Mouse (Mus musculus): ENCODE measurements around the gene Arhgef26. TPM values are rescaled to one million over a fixed set of nuclear protein-coding genes. Genes with fewer than 3 reads are reported as not detected.
A peak's percentile ranks its signal among the peaks of the same experiment; 100 is the strongest.

Gene Arhgef26
- total and polyA plus RNA-seq, 3 experiments, result 0.16 TPM; not detected in 2

- peak overlapping the region; percentile 97 for H3K4me3 ChIP-seq (ENCODE audit: low read depth, low read length)
Observed at GRCm38 (mm10) chr3:62505166-62505900, 167.2 kb downstream of the Arhgef26 start.

GRCm38 (mm10) chr3:62506488-62507205 is 168.5 kb downstream of the Arhgef26 start, which contains the start of gene Dhx36:
Gene Dhx36, minus strand, starts transcription at chr3:62507004.
- ATAC-seq (ENCODE audit: extremely low read depth, insufficient number of reproducible peaks, low FRiP score, poor library complexity, severe bottlenecking), result peak; percentile 98
- Histone ChIP-seq H3K9me3 (replicated peaks) (no peaks in the 10 kb centered on the region), H3K4me1 (ENCODE audit: insufficient read depth, low read depth, low read length) (peaks cover 15% of the 10 kb centered on the region), H3K36me3 (replicated peaks) (peaks cover 5% of the 10 kb centered on the region), H3K4me3 (ENCODE audit: low read depth, low read length) (peak within 1 kb of the TSS; percentile 97), H3K27me3 (ENCODE audit: insufficient read depth, low read length) (no peaks in the 10 kb centered on the region)
- no peak for TF ChIP-seq TAL1 (conservative IDR thresholded peaks at IDR 0.05; ENCODE audit: low read depth, low read length)
- TF ChIP-seq CTCF (IDR thresholded peaks at IDR 0.05; ENCODE audit: low read depth, low read length), result no peak
- no peak for TF ChIP-seq GATA2 (IDR thresholded peaks at IDR 0.05; ENCODE audit: borderline replicate concordance, low read depth, low read length)
- DNase-seq (ENCODE audit: low spot score), result peak; percentile 64

More at GRCm38 (mm10) chr3:62505166-62505900, 167.2 kb downstream of the Arhgef26 start:
- H3K4me1 ChIP-seq (ENCODE audit: insufficient read depth, low read depth, low read length), result peaks cover 15% of the 10 kb centered on the region
- no peaks in the 10 kb centered on the region for H3K27me3 ChIP-seq (ENCODE audit: insufficient read depth, low read length)
- ATAC-seq (ENCODE audit: extremely low read depth, insufficient number of reproducible peaks, low FRiP score, poor library complexity, severe bottlenecking), result no peak
- no peak for DNase-seq (ENCODE audit: low spot score)
- H3K9me3 ChIP-seq (replicated peaks), result no peaks in the 10 kb centered on the region
- TF ChIP-seq TAL1 (conservative IDR thresholded peaks at IDR 0.05; ENCODE audit: low read depth, low read length) (no peak), POLR2AphosphoS5 (IDR thresholded peaks at IDR 0.05; ENCODE audit: insufficient replicate concordance, low read depth, low read length) (no peak), CTCF (IDR thresholded peaks at IDR 0.05; ENCODE audit: low read depth, low read length) (no peak), GATA2 (IDR thresholded peaks at IDR 0.05; ENCODE audit: borderline replicate concordance, low read depth, low read length) (no peak), GATA1 (IDR thresholded peaks at IDR 0.05; ENCODE audit: borderline replicate concordance, low read length) (no peak)
- H3K36me3 ChIP-seq (replicated peaks), result peaks cover 15% of the 10 kb centered on the region

GRCm38 (mm10) chr3:62507206-62507647 is 169.1 kb downstream of the Arhgef26 start:
- DNase-seq (ENCODE audit: low spot score) (no peak), ATAC-seq (ENCODE audit: extremely low read depth, insufficient number of reproducible peaks, low FRiP score, poor library complexity, severe bottlenecking) (no peak)
- H3K27me3 ChIP-seq (ENCODE audit: insufficient read depth, low read length), result no peaks in the 10 kb centered on the region
- H3K4me1 ChIP-seq (ENCODE audit: insufficient read depth, low read depth, low read length), result peaks cover 15% of the 10 kb centered on the region
- peaks cover under 1% of the 10 kb centered on the region for H3K36me3 ChIP-seq (replicated peaks)
- TF ChIP-seq GATA2 (IDR thresholded peaks at IDR 0.05; ENCODE audit: borderline replicate concordance, low read depth, low read length) (no peak), CTCF (IDR thresholded peaks at IDR 0.05; ENCODE audit: low read depth, low read length) (no peak), GATA1 (IDR thresholded peaks at IDR 0.05; ENCODE audit: borderline replicate concordance, low read length) (no peak), POLR2AphosphoS5 (IDR thresholded peaks at IDR 0.05; ENCODE audit: insufficient replicate concordance, low read depth, low read length) (no peak), TAL1 (conservative IDR thresholded peaks at IDR 0.05; ENCODE audit: low read depth, low read length) (no peak)
- H3K4me3 ChIP-seq (ENCODE audit: low read depth, low read length), result peak overlapping the region; percentile 97
- no peaks in the 10 kb centered on the region for H3K9me3 ChIP-seq (replicated peaks)

Other genes with a start within 250 kb of the Arhgef26 start
- 80.9 and 85.1 TPM in 2 replicates for gene Dhx36, start 168.7 kb downstream of the Arhgef26 start, total RNA-seq (2014; fragmentation: Nextera tagmentation)
- 85.0 and 86.1 TPM in 2 replicates for gene Dhx36, start 168.7 kb downstream of the Arhgef26 start, total RNA-seq (2017)
- gene Dhx36, start 168.7 kb downstream of the Arhgef26 start, polyA plus RNA-seq (2012), result 8.7 and 12.4 TPM in 2 replicates

Data from G1E (cell line).